Mouse (Mus musculus) G1E (cell line): ENCODE data around the gene Rgs6.

ENCODE experiments used
- CTCF ChIP-seq: IDR thresholded peaks from 2 replicates; pipeline ENCODE4 v1.5.1; 2012; ENCODE audit warnings: low read depth, low read length, inconsistent platforms, mixed read lengths
- GATA1 ChIP-seq: IDR thresholded peaks from 2 replicates; pipeline ENCODE4 v1.6.1; 2012; ENCODE audit warnings: borderline replicate concordance, low read length, inconsistent platforms, mixed read lengths
- POLR2AphosphoS5 ChIP-seq: IDR thresholded peaks from 2 replicates; pipeline ENCODE4 v1.6.1; 2012; ENCODE audit warnings: low read depth, low read length, inconsistent platforms; ENCODE audit not compliant: insufficient replicate concordance
- TAL1 ChIP-seq: conservative IDR thresholded peaks from 2 replicates; pipeline ENCODE4 v1.6.1; 2012; ENCODE audit warnings: low read depth, low read length, inconsistent platforms, mixed read lengths

GRCm38 (mm10) chr12:82830333-82830732 is 242.2 kb downstream of the Rgs6 start:
- TF ChIP-seq POLR2AphosphoS5: no peak
- TF ChIP-seq CTCF: no peak
- TF ChIP-seq TAL1: no peak
- no peak for TF ChIP-seq GATA1
